Mouse (Mus musculus): ENCODE data around the gene Brdt. TPM values are rescaled to one million over a fixed set of nuclear protein-coding genes. Genes with fewer than 3 reads are reported as not detected.

Brdt gene
- polyA plus RNA-seq, 1 experiment, result 10.7 TPM

DNA sequence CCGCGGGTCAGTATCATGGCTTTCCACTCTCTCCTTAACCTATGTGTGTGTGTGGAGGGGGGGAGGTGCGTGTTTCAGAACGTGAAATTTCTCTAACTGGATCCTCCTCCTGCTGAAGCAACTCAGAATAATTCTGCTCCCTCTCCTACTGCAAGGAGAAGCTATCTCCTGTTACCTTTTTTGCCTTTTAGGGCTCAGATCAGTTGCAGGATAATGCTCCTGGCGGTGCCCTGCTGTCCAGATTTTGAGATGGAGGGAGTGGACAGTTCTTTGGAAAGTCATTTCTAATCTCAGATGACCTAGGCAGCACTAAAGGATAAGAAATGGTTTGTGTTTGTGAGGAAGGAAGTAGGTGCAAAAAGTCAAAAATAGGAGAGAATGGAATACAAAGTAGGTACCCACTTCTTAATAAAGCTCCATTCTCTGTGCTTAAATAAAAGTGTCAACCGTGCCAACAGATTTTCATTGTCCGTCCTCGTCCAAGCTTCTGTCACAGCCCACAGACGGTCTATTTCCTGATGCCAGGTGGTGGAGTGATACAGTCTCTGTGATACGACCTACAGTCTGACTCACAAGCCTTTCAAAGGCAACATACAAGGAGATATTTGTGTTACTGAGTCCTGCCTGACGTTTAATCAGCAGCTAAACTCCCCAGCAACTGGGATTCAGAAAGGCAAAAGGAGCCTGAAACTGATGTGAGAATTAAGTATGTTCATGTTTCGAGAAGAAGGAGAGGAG is 73.2 kb downstream of the Brdt start:
- Histone ChIP-seq H3K27me3 (ENCODE audit: control insufficient read depth, insufficient read depth, low read length) (no peaks in the 10 kb centered on the region), H3K4me3 (replicated peaks; ENCODE audit: insufficient read depth, low read depth, low read length) (peak overlapping the region; percentile 65), H3K27ac (ENCODE audit: insufficient read depth, low read length) (peak overlapping the region; percentile 99), H3K4me1 (ENCODE audit: control insufficient read depth, insufficient read depth, low read length) (peaks cover 8% of the 10 kb centered on the region)
- 5% methylated on average over 12 of the region's 12 CpGs for WGBS
- DNase-seq, result peak; percentile 49 to 80
- TF ChIP-seq CTCF (IDR thresholded peaks at IDR 0.05; ENCODE audit: borderline replicate concordance, insufficient read depth, low read depth, low read length), result no peak
- TF ChIP-seq POLR2A (IDR thresholded peaks at IDR 0.05; ENCODE audit: borderline replicate concordance, insufficient read depth, low read length), result peak; percentile 43; the same call in 1 of the 2 replicates

DNA sequence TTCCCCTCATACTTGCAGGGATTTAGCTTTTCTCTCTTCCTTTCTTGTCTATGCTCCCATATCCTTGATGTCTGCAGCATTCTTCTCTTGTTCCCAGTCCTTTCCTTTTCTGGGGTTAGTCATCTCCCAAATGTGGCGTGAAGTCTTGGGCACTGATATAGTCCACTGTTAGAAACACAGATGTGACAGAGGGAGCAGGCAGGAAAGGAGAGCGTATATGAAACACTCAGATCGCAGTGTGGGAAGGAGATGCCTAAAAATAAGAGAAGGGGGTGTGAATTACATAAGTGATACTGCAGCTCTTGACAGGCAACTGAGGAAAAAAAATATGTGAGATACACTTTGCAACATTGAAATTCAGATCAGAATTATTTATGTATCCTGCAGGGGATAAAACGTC is 74.4 kb downstream of the Brdt start:
- Histone ChIP-seq H3K4me1 (ENCODE audit: control insufficient read depth, insufficient read depth, low read length) (peaks cover 8% of the 10 kb centered on the region), H3K27me3 (ENCODE audit: control insufficient read depth, insufficient read depth, low read length) (no peaks in the 10 kb centered on the region), H3K27ac (ENCODE audit: insufficient read depth, low read length) (peak overlapping the region; percentile 79; the same call in 1 of the 2 replicates), H3K4me3 (replicated peaks; ENCODE audit: insufficient read depth, low read depth, low read length) (no peak overlapping the region)
- no peak for TF ChIP-seq CTCF (IDR thresholded peaks at IDR 0.05; ENCODE audit: borderline replicate concordance, insufficient read depth, low read depth, low read length)
- no peak for TF ChIP-seq POLR2A (IDR thresholded peaks at IDR 0.05; ENCODE audit: borderline replicate concordance, insufficient read depth, low read length)
- 77% methylated on average over 4 of the region's 4 CpGs for WGBS
- no peak for DNase-seq

DNA sequence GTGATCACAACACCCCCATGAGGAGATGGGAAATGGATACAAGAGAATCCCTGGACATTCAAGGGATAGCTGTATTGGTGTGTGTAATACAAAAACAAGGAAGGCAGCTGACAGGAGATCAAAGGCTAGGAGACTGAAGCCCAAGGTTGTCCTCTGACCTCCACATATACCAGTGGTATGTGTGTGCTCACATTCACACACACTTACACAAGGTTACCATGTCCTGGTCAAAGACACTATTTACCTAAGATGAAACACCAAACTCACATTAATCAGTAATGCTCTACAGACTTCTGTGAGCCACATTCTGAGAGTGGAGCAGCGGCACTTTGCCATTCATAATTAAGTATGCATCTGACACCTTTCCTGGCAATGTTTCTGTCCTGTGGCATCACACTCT is 79.3 kb downstream of the Brdt start:
- H3K27ac ChIP-seq (ENCODE audit: insufficient read depth, low read length), result no peak overlapping the region

GRCm38 (mm10) chr5:107411326-107411725 is 80.4 kb downstream of the Brdt start:
- no peaks in the 10 kb centered on the region for H3K27me3 ChIP-seq (ENCODE audit: control insufficient read depth, insufficient read depth, low read length)
- no peak overlapping the region for H3K27ac ChIP-seq (ENCODE audit: insufficient read depth, low read length)
- TF ChIP-seq POLR2A (IDR thresholded peaks at IDR 0.05; ENCODE audit: borderline replicate concordance, insufficient read depth, low read length) (no peak), CTCF (IDR thresholded peaks at IDR 0.05; ENCODE audit: borderline replicate concordance, insufficient read depth, low read depth, low read length) (no peak)
- WGBS, result 2% methylated on average over 4 of the region's 4 CpGs
- H3K4me1 ChIP-seq (ENCODE audit: control insufficient read depth, insufficient read depth, low read length), result peaks cover 2% of the 10 kb centered on the region; the same call in 1 of the 2 replicates
- DNase-seq, result peak; percentile 22 to 54
- no peak overlapping the region for H3K4me3 ChIP-seq (replicated peaks; ENCODE audit: insufficient read depth, low read depth, low read length)

More for the DNA sequence above, 79.3 kb downstream of the Brdt start:
- no peak for TF ChIP-seq CTCF (IDR thresholded peaks at IDR 0.05; ENCODE audit: borderline replicate concordance, insufficient read depth, low read depth, low read length)
- no peak for TF ChIP-seq POLR2A (IDR thresholded peaks at IDR 0.05; ENCODE audit: borderline replicate concordance, insufficient read depth, low read length)
- H3K4me1 ChIP-seq (ENCODE audit: control insufficient read depth, insufficient read depth, low read length), result peaks cover 2% of the 10 kb centered on the region; the same call in 1 of the 2 replicates
- 90% methylated on average over 1 of the region's 1 CpGs for WGBS
- no peak for DNase-seq
- H3K27me3 ChIP-seq (ENCODE audit: control insufficient read depth, insufficient read depth, low read length), result no peaks in the 10 kb centered on the region
- H3K4me3 ChIP-seq (replicated peaks; ENCODE audit: insufficient read depth, low read depth, low read length), result no peak overlapping the region

DNA sequence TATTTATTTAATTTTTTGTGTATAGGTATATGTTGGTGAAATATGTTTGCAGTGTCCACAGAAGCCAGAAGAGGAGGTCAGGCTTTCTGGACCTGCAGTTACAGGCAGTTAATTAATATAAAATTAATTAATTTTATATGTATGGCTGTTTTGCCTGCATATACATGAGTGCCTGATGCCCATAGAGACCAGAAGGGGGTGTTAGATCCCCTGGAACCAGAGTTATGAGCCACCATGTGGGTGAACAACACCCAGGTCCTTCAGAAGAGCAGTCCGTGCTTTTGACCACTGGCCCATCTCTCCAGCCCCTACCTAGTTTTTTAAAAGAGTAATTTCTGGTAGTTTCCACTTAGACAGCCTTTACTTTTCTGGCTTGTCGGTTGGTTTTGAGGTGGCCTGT is 81.3 kb downstream of the Brdt start:
- no peaks in the 10 kb centered on the region for H3K27me3 ChIP-seq (ENCODE audit: control insufficient read depth, insufficient read depth, low read length)
- TF ChIP-seq CTCF (IDR thresholded peaks at IDR 0.05; ENCODE audit: borderline replicate concordance, insufficient read depth, low read depth, low read length), result no peak
- TF ChIP-seq POLR2A (IDR thresholded peaks at IDR 0.05; ENCODE audit: borderline replicate concordance, insufficient read depth, low read length), result no peak
- no peak for DNase-seq
- H3K27ac ChIP-seq (ENCODE audit: insufficient read depth, low read length), result no peak overlapping the region
- 94% methylated on average over 2 of the region's 2 CpGs for WGBS
- peaks cover 2% of the 10 kb centered on the region; the same call in 1 of the 2 replicates for H3K4me1 ChIP-seq (ENCODE audit: control insufficient read depth, insufficient read depth, low read length)
- H3K4me3 ChIP-seq (replicated peaks; ENCODE audit: insufficient read depth, low read depth, low read length), result no peak overlapping the region

GRCm38 (mm10) chr5:107415098-107415497 is 84.1 kb downstream of the Brdt start:
- H3K27ac ChIP-seq (ENCODE audit: insufficient read depth, low read length), result no peak overlapping the region
- WGBS, result 86% methylated on average over 2 of the region's 2 CpGs
- no peaks in the 10 kb centered on the region for H3K27me3 ChIP-seq (ENCODE audit: control insufficient read depth, insufficient read depth, low read length)
- no peak overlapping the region for H3K4me3 ChIP-seq (replicated peaks; ENCODE audit: insufficient read depth, low read depth, low read length)
- TF ChIP-seq POLR2A (IDR thresholded peaks at IDR 0.05; ENCODE audit: borderline replicate concordance, insufficient read depth, low read length), result no peak
- no peak for TF ChIP-seq CTCF (IDR thresholded peaks at IDR 0.05; ENCODE audit: borderline replicate concordance, insufficient read depth, low read depth, low read length)
- no peak for DNase-seq
- peaks cover 2% of the 10 kb centered on the region; the same call in 1 of the 2 replicates for H3K4me1 ChIP-seq (ENCODE audit: control insufficient read depth, insufficient read depth, low read length)

DNA sequence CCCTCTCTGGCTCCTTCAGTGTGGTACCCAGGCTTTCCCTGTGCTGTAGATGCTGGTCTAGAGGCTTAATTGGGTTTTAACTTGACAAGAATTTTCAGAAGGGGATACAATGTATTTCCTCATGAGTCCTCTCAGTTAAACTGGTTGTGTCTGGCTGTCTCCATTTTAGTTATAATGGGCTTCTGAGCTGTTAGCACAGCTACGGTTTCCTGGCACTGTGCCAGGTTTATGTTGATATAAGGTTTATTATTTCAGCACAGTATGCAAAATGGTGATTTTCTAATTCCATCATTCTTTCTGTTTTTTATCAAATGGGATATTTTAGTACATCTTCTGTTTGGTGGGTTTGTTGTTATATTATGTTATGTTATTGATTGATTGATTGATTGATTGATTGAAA is 90.7 kb downstream of the Brdt start:
- whole genome bisulfite sequencing, result 4% methylated on average over 1 of the region's 1 CpGs
- Histone ChIP-seq H3K27ac (ENCODE audit: insufficient read depth, low read length) (no peak overlapping the region), H3K4me1 (ENCODE audit: control insufficient read depth, insufficient read depth, low read length) (no peaks in the 10 kb centered on the region), H3K4me3 (replicated peaks; ENCODE audit: insufficient read depth, low read depth, low read length) (no peak overlapping the region), H3K27me3 (ENCODE audit: control insufficient read depth, insufficient read depth, low read length) (no peaks in the 10 kb centered on the region)
- DNase-seq, result no peak
- TF ChIP-seq POLR2A (IDR thresholded peaks at IDR 0.05; ENCODE audit: borderline replicate concordance, insufficient read depth, low read length) (no peak), CTCF (IDR thresholded peaks at IDR 0.05; ENCODE audit: borderline replicate concordance, insufficient read depth, low read depth, low read length) (no peak)

- no peaks in the 10 kb centered on the region for H3K4me1 ChIP-seq (ENCODE audit: control insufficient read depth, insufficient read depth, low read length)
- no peak within 1 kb of the TSS for H3K27ac ChIP-seq (ENCODE audit: insufficient read depth, low read length)
- TF ChIP-seq POLR2A (IDR thresholded peaks at IDR 0.05; ENCODE audit: borderline replicate concordance, insufficient read depth, low read length) (no peak), CTCF (IDR thresholded peaks at IDR 0.05; ENCODE audit: borderline replicate concordance, insufficient read depth, low read depth, low read length) (no peak)
- no peak within 1 kb of the TSS for H3K4me3 ChIP-seq (replicated peaks; ENCODE audit: insufficient read depth, low read depth, low read length)
- DNase-seq, result no peak
- 78% methylated on average over 3 of the region's 3 CpGs for WGBS
- H3K27me3 ChIP-seq (ENCODE audit: control insufficient read depth, insufficient read depth, low read length), result no peaks in the 10 kb centered on the region
Measured at GRCm38 (mm10) chr5:107431249-107431648, 100.3 kb downstream of the Brdt start, which contains the start of gene Lpcat2b. Gene Lpcat2b, plus strand, starts transcription at chr5:107431549.

All from cerebellum, adult 2 months (tissue).